17 mouse cellular contexts compared by ENCODE assay signal in the genomic region with DNA sequence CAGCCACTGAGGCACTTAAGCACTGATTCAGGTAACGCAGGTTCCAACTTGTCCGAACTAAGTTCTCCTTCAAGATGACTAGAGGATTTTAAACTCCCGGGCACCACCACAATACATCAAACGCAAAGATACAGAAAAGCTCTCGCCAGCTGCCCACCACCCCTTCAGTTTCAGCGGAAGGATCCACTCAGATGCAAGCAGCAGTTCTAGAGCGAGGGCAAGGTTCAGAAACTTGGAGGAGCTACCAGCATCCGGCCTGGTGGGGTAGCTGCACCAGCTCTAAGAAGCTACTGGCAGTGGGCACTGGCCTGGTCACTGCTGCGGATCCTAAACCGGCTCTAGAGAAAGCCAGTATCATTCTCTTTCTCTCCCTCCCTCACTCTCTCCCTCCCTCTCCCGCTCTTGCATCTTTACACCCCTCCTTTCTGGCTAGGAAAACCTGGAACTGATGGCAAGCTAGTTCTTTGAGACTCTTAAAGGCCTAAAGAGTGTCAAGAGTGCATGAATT. TPM values are rescaled to one million over a fixed set of nuclear protein-coding genes. Genes with fewer than 3 reads are reported as not detected.
DNase-seq lines count a peak whose midpoint lies in the region; ATAC-seq and TF ChIP-seq lines count a peak whose summit lies in the region.
"Had no signal": no experiment of that assay in that cellular context is flagged by ENCODE, and none has a peak within 500 bp of the region (broad histone marks: within the 10 kb centered on the region; RNA-seq: fewer than 3 reads in every experiment).

No protein-coding gene starts in this region.

- H3K4me2 ChIP-seq in hindbrain, embryonic 13.5 days, result no peak overlapping the region; the same call in 1 of the 2 replicates
- peak overlapping the region; percentile 5; the same call in 1 of the 2 replicates for H3K4me2 ChIP-seq in hindbrain, embryonic 15.5 days

- peak; percentile 21 for DNase-seq in hindbrain, embryonic 10.5 days (ENCODE audit: low spot score)
- peak; percentile 40 for DNase-seq in brain, embryonic 14.5 days (ENCODE audit: low read depth)
- DNase-seq in cerebellum, adult 9-11 months, result peak; percentile 52
- no peak for DNase-seq in spleen, postnatal 10 days (ENCODE audit: low spot score in 2 of 2)
- DNase-seq in kidney, postnatal 10 days, result no peak
- DNase-seq: adrenal gland, adult 2 months; kidney, adult 18-20 months; kidney, postnatal 36 days; lung, embryonic 14.5 days; thymus, adult 18-20 months had no signal

- H3K9me3 ChIP-seq in hindbrain, embryonic 10.5 days, result no peaks in the 10 kb centered on the region
- no peaks in the 10 kb centered on the region for H3K9me3 ChIP-seq in hindbrain, embryonic 13.5 days
- no peaks in the 10 kb centered on the region for H3K9me3 ChIP-seq in hindbrain, embryonic 15.5 days
- H3K9me3 ChIP-seq: heart, embryonic 13.5 days had no signal

- no peak overlapping the region for H3K4me3 ChIP-seq in hindbrain, embryonic 10.5 days
- no peak overlapping the region for H3K4me3 ChIP-seq in hindbrain, embryonic 13.5 days
- H3K4me3 ChIP-seq in hindbrain, embryonic 15.5 days, result no peak overlapping the region
- H3K4me3 ChIP-seq: erythroblast, embryonic 14.5 days; myocyte had no signal

- H3K27ac ChIP-seq in hindbrain, embryonic 10.5 days, result no peak overlapping the region
- H3K27ac ChIP-seq in hindbrain, embryonic 13.5 days, result no peak overlapping the region
- no peak overlapping the region for H3K27ac ChIP-seq in hindbrain, embryonic 15.5 days (replicated peaks)
- H3K27ac ChIP-seq: heart, embryonic 13.5 days had no signal

- no peak for TF ChIP-seq CTCF in brain, embryonic 14.5 days (IDR thresholded peaks at IDR 0.05; ENCODE audit: borderline replicate concordance, extremely low read depth, insufficient read depth, insufficient read length)

- H3K36me3 ChIP-seq in hindbrain, embryonic 10.5 days, result no peaks in the 10 kb centered on the region
- no peaks in the 10 kb centered on the region for H3K36me3 ChIP-seq in hindbrain, embryonic 13.5 days
- no peaks in the 10 kb centered on the region for H3K36me3 ChIP-seq in hindbrain, embryonic 15.5 days
- H3K36me3 ChIP-seq: G1E; heart, embryonic 13.5 days had no signal

- no peak for ATAC-seq in hindbrain, embryonic 13.5 days (ENCODE audit: low FRiP score)
- ATAC-seq in hindbrain, embryonic 15.5 days (ENCODE audit: low FRiP score, low read depth), result no peak

- H3K9ac ChIP-seq in hindbrain, embryonic 13.5 days, result no peak overlapping the region
- H3K9ac ChIP-seq in hindbrain, embryonic 15.5 days, result no peak overlapping the region
- H3K9ac ChIP-seq: heart, embryonic 13.5 days; lung, embryonic 14.5 days had no signal

- H3K27me3 ChIP-seq in hindbrain, embryonic 10.5 days (ENCODE audit: insufficient read depth, poor library complexity, severe bottlenecking), result peaks cover 39% of the 10 kb centered on the region
- peaks cover 17% of the 10 kb centered on the region; the same call in 1 of the 2 replicates for H3K27me3 ChIP-seq in hindbrain, embryonic 13.5 days
- H3K27me3 ChIP-seq in hindbrain, embryonic 15.5 days, result 0 out of 2 replicates have a peak, but pooled peaks cover 4% of the 10 kb centered on the region

- 17% methylated on average over 11 of the region's 11 CpGs for WGBS in hindbrain, embryonic 10.5 days
- WGBS in hindbrain, embryonic 13.5 days, result 21% methylated on average over 11 of the region's 11 CpGs
- 33% methylated on average over 11 of the region's 11 CpGs for WGBS in hindbrain, embryonic 15.5 days

- H3K4me1 ChIP-seq in hindbrain, embryonic 10.5 days (replicated peaks), result peaks cover 21% of the 10 kb centered on the region
- H3K4me1 ChIP-seq in hindbrain, embryonic 13.5 days (replicated peaks), result peaks cover 20% of the 10 kb centered on the region
- H3K4me1 ChIP-seq in hindbrain, embryonic 15.5 days (replicated peaks), result peaks cover 15% of the 10 kb centered on the region; the same call in 1 of the 2 replicates

- no peak for TF ChIP-seq POLR2A in brain, embryonic 14.5 days (IDR thresholded peaks at IDR 0.05; ENCODE audit: borderline replicate concordance, extremely low read depth, insufficient read depth, insufficient read length, poor library complexity, severe bottlenecking)

RNA-seq across cellular contexts. Expression of gene Zfp536, which starts 1.1 kb away (rescaled TPM):
- 32.2 and 40.7 TPM in 2 replicates for polyA plus RNA-seq in hindbrain, embryonic 10.5 days (2016; fragmentation: Nextera tagmentation; extraction: Ambion mirVana)
- polyA plus RNA-seq in hindbrain, embryonic 13.5 days (2015; fragmentation: Nextera tagmentation; extraction: Ambion mirVana), result 50.9 and 51.4 TPM in 2 replicates
- polyA plus RNA-seq in brain, embryonic 14.5 days (2012; rRNA removed), result 21.2 and 30.4 TPM in 2 replicates
- polyA plus RNA-seq in hindbrain, embryonic 15.5 days (2015; fragmentation: Nextera tagmentation; extraction: Ambion mirVana), result 36.0 and 36.2 TPM in 2 replicates
- polyA plus RNA-seq: erythroblast, embryonic 14.5 days; G1E; liver, adult 2 months; myocyte had no signal

Comparison
In these comparisons a context has a peak if more than half of its experiments do, and no peak if none do; other contexts are left out.
1. DNase-seq: peak in hindbrain, embryonic 10.5 days (single experiment), brain, embryonic 14.5 days (single experiment) and cerebellum, adult 9-11 months (single experiment); none in spleen, postnatal 10 days (0 of 2) and kidney, postnatal 10 days (single experiment).